Mouse (Mus musculus) left cerebral cortex, adult 9 months (tissue): ENCODE measurements around the gene St8sia2.
A peak's percentile ranks its signal among the peaks of the same experiment; 100 is the strongest.
"Not testable (repeated sequence)": the region's sequence is repeated elsewhere in the genome, so short reads cannot be mapped to it uniquely, and the experiment has no call there.

ENCODE experiments used
- DNase-seq, 2 experiments: peaks; one replicate each; pipeline ENCODE4 v3.0.0; 2022; ENCODE audit warnings: low spot score in 2 of 2

Gene St8sia2

GRCm38 (mm10) chr7:73989366-73989765 lies 24.1 kb downstream of the St8sia2 start:
- DNase-seq: no peak

GRCm38 (mm10) chr7:73972157-73972556 lies 41.3 kb downstream of the St8sia2 start:
- not testable (repeated sequence) for DNase-seq

GRCm38 (mm10) chr7:73965164-73965563 lies 48.3 kb downstream of the St8sia2 start:
- DNase-seq: no peak

- DNase-seq: no peak
Measured at GRCm38 (mm10) chr7:73962431-73962830, 51.1 kb downstream of the St8sia2 start.

- DNase-seq: no peak
Measured at GRCm38 (mm10) chr7:73954441-73954840, 59.0 kb downstream of the St8sia2 start.

- no peak for DNase-seq
Measured at GRCm38 (mm10) chr7:73953131-73953530, 60.4 kb downstream of the St8sia2 start.

- DNase-seq: peak in 1 of 2 experiments; percentile 13
Measured at GRCm38 (mm10) chr7:73941640-73942039, 71.8 kb downstream of the St8sia2 start.

GRCm38 (mm10) chr7:73939236-73939635 lies 74.3 kb downstream of the St8sia2 start:
- DNase-seq: no peak

- DNase-seq: no peak
Measured at GRCm38 (mm10) chr7:73938046-73938810, 75.3 kb downstream of the St8sia2 start.

GRCm38 (mm10) chr7:73936119-73936518 lies 77.4 kb downstream of the St8sia2 start:
- no peak for DNase-seq

- DNase-seq: no peak
Measured at GRCm38 (mm10) chr7:73935703-73936102, 77.8 kb downstream of the St8sia2 start.

- no peak for DNase-seq
Measured at GRCm38 (mm10) chr7:73933036-73933435, 80.5 kb downstream of the St8sia2 start.

GRCm38 (mm10) chr7:73920921-73921485 lies 92.5 kb downstream of the St8sia2 start:
- no peak for DNase-seq

GRCm38 (mm10) chr7:73917633-73918311 lies 95.7 kb downstream of the St8sia2 start:
- peak; percentile 72 to 95 for DNase-seq

- no peak for DNase-seq
Measured at GRCm38 (mm10) chr7:73911899-73912298, 101.6 kb downstream of the St8sia2 start.

- DNase-seq: no peak
Measured at GRCm38 (mm10) chr7:73910843-73911242, 102.6 kb downstream of the St8sia2 start.

- no peak for DNase-seq
Measured at GRCm38 (mm10) chr7:73909432-73910205, 103.9 kb downstream of the St8sia2 start.

- DNase-seq: no peak
Measured at GRCm38 (mm10) chr7:73894506-73894905, 119.0 kb downstream of the St8sia2 start.

GRCm38 (mm10) chr7:73891830-73892229 lies 121.7 kb downstream of the St8sia2 start:
- DNase-seq: no peak

GRCm38 (mm10) chr7:73890891-73891610 lies 122.4 kb downstream of the St8sia2 start:
- no peak for DNase-seq

GRCm38 (mm10) chr7:73890466-73890865 lies 123.0 kb downstream of the St8sia2 start:
- DNase-seq: no peak
